Mouse (Mus musculus) right cerebral cortex, postnatal 4 days (tissue): Measurements from ENCODE around the gene Dnase2b.
A peak's percentile ranks its signal among the peaks of the same experiment; 100 is the strongest.

Experiments
- DNase-seq: peaks from one replicate; pipeline ENCODE4 v3.0.0-alpha.2; 2022

Gene Dnase2b

GRCm38 (mm10) chr3:146615496-146615895, at the start of gene Dnase2b:
Gene Dnase2b, minus strand, starts transcription at chr3:146615596.
- no peak for DNase-seq

GRCm38 (mm10) chr3:146661907-146662306, 46.5 kb upstream of the Dnase2b start:
- DNase-seq = no peak

- no peak for DNase-seq
These were observed 45.6 kb upstream of the Dnase2b start for GRCm38 (mm10) chr3:146661001-146661400.

GRCm38 (mm10) chr3:146659321-146659720, 43.9 kb upstream of the Dnase2b start:
- no peak for DNase-seq

GRCm38 (mm10) chr3:146658061-146658639, 42.8 kb upstream of the Dnase2b start:
- no peak for DNase-seq

- no peak for DNase-seq
These were observed 42.0 kb upstream of the Dnase2b start for GRCm38 (mm10) chr3:146657433-146657832.

GRCm38 (mm10) chr3:146655111-146655577, 39.7 kb upstream of the Dnase2b start:
- DNase-seq = no peak

GRCm38 (mm10) chr3:146653692-146654091, 38.3 kb upstream of the Dnase2b start:
- no peak for DNase-seq

- no peak for DNase-seq
These were observed 37.0 kb upstream of the Dnase2b start for GRCm38 (mm10) chr3:146652431-146652830.

- DNase-seq = no peak
These were observed 35.8 kb upstream of the Dnase2b start, which contains the start of gene 4930503B20Rik for GRCm38 (mm10) chr3:146651217-146651616. Gene 4930503B20Rik, minus strand, starts transcription at chr3:146651317.

- DNase-seq = no peak
These were observed 35.3 kb upstream of the Dnase2b start for GRCm38 (mm10) chr3:146650716-146651115.

- no peak for DNase-seq
These were observed 34.0 kb upstream of the Dnase2b start for GRCm38 (mm10) chr3:146649311-146649894.

- no peak for DNase-seq
These were observed 26.5 kb upstream of the Dnase2b start for GRCm38 (mm10) chr3:146641818-146642427.

- no peak for DNase-seq
These were observed 17.1 kb upstream of the Dnase2b start for GRCm38 (mm10) chr3:146632506-146632905.

GRCm38 (mm10) chr3:146628227-146628982, 13.0 kb upstream of the Dnase2b start:
- no peak for DNase-seq

- no peak for DNase-seq
These were observed 10.4 kb upstream of the Dnase2b start for GRCm38 (mm10) chr3:146625766-146626165.

- DNase-seq = no peak
These were observed 6.6 kb upstream of the Dnase2b start for GRCm38 (mm10) chr3:146621966-146622365.

GRCm38 (mm10) chr3:146620555-146621249, 5.3 kb upstream of the Dnase2b start:
- DNase-seq = peak; percentile 88

GRCm38 (mm10) chr3:146620101-146620500, 4.7 kb upstream of the Dnase2b start:
- no peak for DNase-seq

GRCm38 (mm10) chr3:146618357-146618756, 3.0 kb upstream of the Dnase2b start:
- DNase-seq = no peak

- no peak for DNase-seq
These were observed 2.5 kb upstream of the Dnase2b start for GRCm38 (mm10) chr3:146617946-146618345.

- DNase-seq = no peak
These were observed 1.3 kb upstream of the Dnase2b start for GRCm38 (mm10) chr3:146616533-146617283.
